Mouse (Mus musculus) liver, postnatal 0 days (tissue): ENCODE results near the gene Snx29. TPM values are rescaled to one million over a fixed set of nuclear protein-coding genes. Genes with fewer than 3 reads are reported as not detected.
A peak's percentile ranks its signal among the peaks of the same experiment; 100 is the strongest.

ENCODE experiments used
- ATAC-seq: fragments of 200-750 bp; cut with Nextera tagmentation; 2 replicates; pipeline ENCODE4 v1.8.0; 2017; ENCODE audit warnings: mild to moderate bottlenecking, moderate library complexity
- DNase-seq: peaks from one replicate; pipeline ENCODE4 v3.0.0-alpha.2; 2016
- H3K27ac ChIP-seq: fragments of 300-500 bp; sonication (generic); 2 replicates; pipeline ENCODE4 v1.5.1; 2014; ENCODE audit warnings: antibody characterized with exemption, moderate library complexity, mild to moderate bottlenecking, low read depth
- H3K27me3 ChIP-seq: fragments of 300-500 bp; sonication (generic); 2 replicates; pipeline ENCODE4 v1.6.1; 2014; ENCODE audit warnings: low read length, control low read depth, mixed read lengths; ENCODE audit not compliant: insufficient read depth
- H3K36me3 ChIP-seq: fragments of 300-500 bp; sonication (generic); replicated peaks from 2 replicates; pipeline ENCODE4 v1.6.1; 2014; ENCODE audit warnings: mild to moderate bottlenecking, control low read depth, low read length, moderate library complexity, mixed read lengths; ENCODE audit not compliant: insufficient read depth
- H3K4me1 ChIP-seq: fragments of 300-500 bp; sonication (generic); 2 replicates; pipeline ENCODE4 v1.6.1; 2014; ENCODE audit warnings: antibody characterized with exemption, mild to moderate bottlenecking, control low read depth; ENCODE audit not compliant: insufficient read depth
- H3K4me2 ChIP-seq: fragments of 300-500 bp; sonication (generic); 2 replicates; pipeline ENCODE4 v1.6.1; 2014; ENCODE audit warnings: low read depth, mild to moderate bottlenecking, low read length, moderate library complexity, mixed read lengths
- H3K4me3 ChIP-seq: fragments of 300-500 bp; sonication (generic); 2 replicates; pipeline ENCODE4 v1.5.1; 2014; ENCODE audit warnings: low read depth, low read length
- H3K9ac ChIP-seq: fragments of 300-500 bp; sonication (generic); replicated peaks from 2 replicates; pipeline ENCODE4 v1.6.1; 2014; ENCODE audit warnings: mild to moderate bottlenecking, moderate library complexity
- H3K9me3 ChIP-seq: fragments of 300-500 bp; sonication (generic); 2 replicates; pipeline ENCODE4 v1.6.1; 2016; ENCODE audit warnings: mild to moderate bottlenecking, control low read depth, low read length, mixed read lengths
- CTCF ChIP-seq: sonication (generic); IDR thresholded peaks from 2 replicates; pipeline ENCODE4 v1.5.1; 2016; ENCODE audit warnings: antibody characterized with exemption, low read depth
- EP300 ChIP-seq: IDR thresholded peaks from 2 replicates; pipeline ENCODE4 v1.6.1; 2016; ENCODE audit warnings: antibody characterized with exemption, low read depth, mild to moderate bottlenecking
- WGBS: fragments of 180-500 bp; shearing (Covaris S2); extraction: QIAGEN DNeasy Blood & Tissue Kit; methylation state at CpG from one replicate; pipeline ENCODE4 v1.1.7; 2014; ENCODE audit not compliant: insufficient replicate concordance; 5-methylcytosine and 5-hydroxymethylcytosine counted together
- polyA plus RNA-seq: library from polyadenylated mRNA; unstranded; fragments of >200 nt; fragmentation: Nextera tagmentation; extraction: Ambion mirVana; gene quantifications from 2 replicates; pipeline ENCODE4 v1.2.1, GENCODE M21; 2015

Snx29 gene
- polyA plus RNA-seq, 1 experiment from 2014 or later: 2.3 TPM

GRCm38 (mm10) chr16:11477591-11477990 lies 154.9 kb downstream of the Snx29 start:
- Histone ChIP-seq H3K9ac (no peak overlapping the region), H3K4me3 (no peak overlapping the region), H3K27ac (no peak overlapping the region), H3K9me3 (no peaks in the 10 kb centered on the region), H3K27me3 (no peaks in the 10 kb centered on the region), H3K4me2 (no peak overlapping the region), H3K36me3 (no peaks in the 10 kb centered on the region), H3K4me1 (peaks cover 6% of the 10 kb centered on the region)
- TF ChIP-seq EP300: no peak
- no peak for ATAC-seq
- WGBS: 79% methylated on average over 5 of the region's 5 CpGs
- no peak for DNase-seq

- TF ChIP-seq CTCF: no peak
- no peak for TF ChIP-seq EP300
- H3K27me3 ChIP-seq: no peaks in the 10 kb centered on the region
- WGBS: 75% methylated on average over 4 of the region's 4 CpGs
Observed at GRCm38 (mm10) chr16:11479605-11480004, 156.9 kb downstream of the Snx29 start.

DNA sequence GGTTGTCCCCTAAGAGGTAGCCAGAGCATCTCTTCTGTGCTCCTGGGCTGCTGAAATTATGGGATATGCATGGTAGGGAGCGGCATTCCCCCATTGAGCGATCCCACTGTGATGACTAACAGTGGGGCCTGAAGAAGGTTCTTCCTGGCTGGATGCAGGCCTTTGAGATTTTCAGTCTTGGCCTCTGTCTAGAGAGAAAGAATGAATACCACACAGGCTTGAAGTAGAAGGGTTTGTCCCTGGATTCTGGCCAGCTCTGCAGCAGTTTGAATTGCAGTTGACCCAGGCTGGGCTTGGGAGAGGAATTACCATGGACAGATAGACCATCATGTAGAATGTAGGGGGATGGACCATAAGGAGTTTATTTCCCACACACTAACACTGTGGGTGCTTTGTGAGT lies 159.5 kb downstream of the Snx29 start:
- WGBS: 88% methylated on average over 2 of the region's 2 CpGs
- no peak for TF ChIP-seq EP300
- TF ChIP-seq CTCF: no peak
- no peaks in the 10 kb centered on the region for H3K27me3 ChIP-seq

More at GRCm38 (mm10) chr16:11479605-11480004, 156.9 kb downstream of the Snx29 start:
- Histone ChIP-seq H3K9ac (no peak overlapping the region), H3K27ac (no peak overlapping the region), H3K9me3 (no peaks in the 10 kb centered on the region), H3K36me3 (no peaks in the 10 kb centered on the region), H3K4me3 (no peak overlapping the region), H3K4me2 (no peak overlapping the region), H3K4me1 (no peaks in the 10 kb centered on the region; the same call in 1 of the 2 replicates)
- ATAC-seq (no peak), DNase-seq (no peak)

DNA sequence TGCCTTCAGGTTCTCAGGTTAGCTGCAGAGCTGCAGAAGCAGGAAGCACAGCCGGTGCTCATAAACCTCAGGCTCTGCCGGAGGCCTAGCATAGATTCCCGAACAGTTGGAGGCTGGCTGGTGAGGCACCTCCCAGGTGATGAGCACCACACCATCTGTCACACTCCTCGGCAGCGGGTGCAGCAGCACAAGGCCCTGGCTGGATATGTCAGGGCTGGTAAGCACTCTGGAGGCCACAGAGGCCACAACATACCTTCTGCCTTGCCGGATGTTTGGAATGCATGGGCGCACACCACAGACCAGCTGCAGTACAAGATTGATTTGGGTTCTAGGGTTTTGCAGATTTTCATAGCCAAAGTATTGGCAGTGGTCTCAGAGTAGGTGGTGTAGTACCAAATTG lies 172.2 kb downstream of the Snx29 start:
- Histone ChIP-seq H3K27me3 (no peaks in the 10 kb centered on the region), H3K4me2 (no peak overlapping the region), H3K36me3 (no peaks in the 10 kb centered on the region), H3K4me3 (no peak overlapping the region), H3K4me1 (peaks cover 3% of the 10 kb centered on the region; the same call in 1 of the 2 replicates), H3K9me3 (no peaks in the 10 kb centered on the region), H3K27ac (no peak overlapping the region), H3K9ac (no peak overlapping the region)
- TF ChIP-seq CTCF: no peak
- no peak for TF ChIP-seq EP300
- ATAC-seq (no peak), DNase-seq (peak; percentile 16)
- 65% methylated on average over 7 of the region's 7 CpGs for WGBS

More for the DNA sequence above, 159.5 kb downstream of the Snx29 start:
- no peaks in the 10 kb centered on the region for H3K4me1 ChIP-seq
- DNase-seq (no peak), ATAC-seq (no peak)
- no peak overlapping the region for H3K9ac ChIP-seq
- H3K36me3 ChIP-seq: no peaks in the 10 kb centered on the region
- no peak overlapping the region for H3K4me2 ChIP-seq
- H3K4me3 ChIP-seq: no peak overlapping the region
- no peaks in the 10 kb centered on the region for H3K9me3 ChIP-seq
- no peak overlapping the region for H3K27ac ChIP-seq

GRCm38 (mm10) chr16:11495923-11496616 lies 173.4 kb downstream of the Snx29 start:
- Histone ChIP-seq H3K36me3 (no peaks in the 10 kb centered on the region), H3K9ac (no peak overlapping the region), H3K27ac (no peak overlapping the region), H3K4me3 (no peak overlapping the region), H3K4me1 (peaks cover 3% of the 10 kb centered on the region; the same call in 1 of the 2 replicates), H3K27me3 (no peaks in the 10 kb centered on the region), H3K9me3 (no peaks in the 10 kb centered on the region), H3K4me2 (no peak overlapping the region)
- 57% methylated on average over 9 of the region's 10 CpGs for WGBS
- no peak for TF ChIP-seq CTCF
- TF ChIP-seq EP300: no peak
- DNase-seq: peak; percentile 29
- no peak for ATAC-seq

DNA sequence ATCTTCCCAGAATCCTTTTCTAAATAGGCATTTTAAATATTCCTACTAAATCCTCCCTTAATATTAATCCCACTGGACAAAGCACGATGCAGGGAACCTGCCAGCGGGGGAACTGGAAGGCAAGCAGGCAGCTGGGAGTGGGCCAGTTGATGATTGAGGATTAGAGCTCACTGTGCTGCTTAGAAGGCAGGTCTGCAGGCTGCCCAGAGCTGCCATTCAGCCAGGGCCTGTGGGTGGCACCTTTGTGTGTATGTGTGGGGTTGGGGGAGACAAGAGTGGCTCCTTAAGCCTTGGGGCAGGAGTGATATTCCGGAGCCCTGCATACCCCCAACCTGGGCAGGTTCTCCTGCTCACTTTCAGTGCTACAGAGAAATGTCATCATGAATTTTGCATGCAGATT lies 174.0 kb downstream of the Snx29 start:
- DNase-seq (no peak), ATAC-seq (no peak)
- Histone ChIP-seq H3K36me3 (no peaks in the 10 kb centered on the region), H3K4me2 (no peak overlapping the region), H3K27ac (no peak overlapping the region), H3K9me3 (no peaks in the 10 kb centered on the region), H3K4me1 (peaks cover 3% of the 10 kb centered on the region; the same call in 1 of the 2 replicates), H3K4me3 (no peak overlapping the region), H3K27me3 (no peaks in the 10 kb centered on the region), H3K9ac (no peak overlapping the region)
- TF ChIP-seq EP300: no peak
- no peak for TF ChIP-seq CTCF
- WGBS: 71% methylated on average over 3 of the region's 3 CpGs
